Mouse (Mus musculus) cerebellum, adult 18-20 months (tissue): ENCODE measurements around the gene Gpha2.

Experiments
- DNase-seq, 2 experiments: peaks; one replicate each; pipeline ENCODE4 v3.0.0; 2021

The Gpha2 gene

GRCm38 (mm10) chr19:6273998-6274608 lies 47.9 kb downstream of the Gpha2 start:
- DNase-seq, result peak in 1 of 2 experiments; percentile 41

DNA sequence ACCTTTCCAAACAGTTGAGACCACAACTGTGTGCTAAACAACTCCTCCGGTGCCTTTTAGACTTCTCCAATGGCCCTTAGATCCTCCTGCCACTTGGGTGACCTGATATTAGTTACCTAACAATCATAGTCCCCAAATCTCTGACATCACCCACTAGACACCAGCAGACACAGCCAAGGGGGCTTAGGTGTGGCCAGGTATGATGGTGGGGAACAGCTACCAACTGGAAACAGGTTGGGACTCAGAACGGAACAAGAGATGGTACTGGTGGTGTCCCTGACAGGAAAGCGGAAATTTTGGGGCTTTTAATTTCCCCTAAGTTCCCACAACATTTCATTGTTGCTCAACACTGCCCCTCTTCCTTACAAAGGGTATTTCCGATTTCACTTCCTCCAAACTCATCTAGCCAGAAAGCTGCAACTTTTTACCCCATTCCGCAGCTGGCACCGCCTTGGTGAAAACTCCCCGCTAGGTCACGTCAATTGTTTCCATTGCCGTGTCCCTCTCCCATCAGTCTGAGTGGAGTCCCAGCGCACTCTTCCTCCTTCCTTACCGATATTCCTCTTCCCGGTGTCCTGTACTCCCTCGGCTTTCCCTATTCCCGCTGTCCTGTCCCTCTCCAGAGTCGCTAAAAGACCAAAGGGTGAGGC lies 49.7 kb downstream of the Gpha2 start:
- DNase-seq, result no peak

- DNase-seq, result peak; percentile 96 to 99
These were observed 50.5 kb downstream of the Gpha2 start, which contains the start of gene Ehd1 for GRCm38 (mm10) chr19:6276426-6277421. Gene Ehd1 (plus strand): TSS chr19:6276725.
